Mouse (Mus musculus) gastrocnemius, postnatal 36 days (tissue): ENCODE data around the gene Umad1. TPM values are rescaled to one million over a fixed set of nuclear protein-coding genes. Genes with fewer than 3 reads are reported as not detected.

Experiments used
- DNase-seq, 2 experiments: peaks; one replicate each; pipeline ENCODE4 v3.0.0; 2022
- intact Hi-C: fragments of 180-260 bp; cut with DNase I; formaldehyde crosslinking; loops from one replicate; pipeline ENCODE4 v1.15.1; 2025
- total RNA-seq, 2 experiments: library from RNA; stranded (reverse); gene quantifications; 2 replicates each; pipeline ENCODE4 v1.2.3; 2021

Umad1 gene
- total RNA-seq, 2 experiments from 2014 or later: 9.4 to 12.0 TPM

DNA sequence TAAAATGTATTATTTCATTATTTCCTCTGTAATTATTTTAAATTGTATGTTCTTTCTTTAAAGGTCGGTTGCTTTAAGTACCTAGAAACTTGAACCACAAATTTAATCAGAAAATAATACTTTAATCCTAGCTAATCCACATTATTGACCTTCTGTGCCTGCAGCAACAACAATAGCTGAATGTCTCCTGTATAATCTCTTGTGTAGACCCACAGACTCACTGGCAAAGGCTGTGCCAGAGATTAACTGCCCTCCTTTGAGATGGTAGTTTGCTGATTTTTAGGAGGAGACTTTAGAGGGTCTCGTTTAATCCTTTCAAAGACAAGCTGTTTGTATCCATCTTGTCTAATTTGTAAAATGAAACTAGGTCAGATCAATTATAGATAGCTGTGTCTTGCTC lies 99.7 kb downstream of the Umad1 start:
- intact Hi-C loops: no loop called here
- no peak for DNase-seq

DNA sequence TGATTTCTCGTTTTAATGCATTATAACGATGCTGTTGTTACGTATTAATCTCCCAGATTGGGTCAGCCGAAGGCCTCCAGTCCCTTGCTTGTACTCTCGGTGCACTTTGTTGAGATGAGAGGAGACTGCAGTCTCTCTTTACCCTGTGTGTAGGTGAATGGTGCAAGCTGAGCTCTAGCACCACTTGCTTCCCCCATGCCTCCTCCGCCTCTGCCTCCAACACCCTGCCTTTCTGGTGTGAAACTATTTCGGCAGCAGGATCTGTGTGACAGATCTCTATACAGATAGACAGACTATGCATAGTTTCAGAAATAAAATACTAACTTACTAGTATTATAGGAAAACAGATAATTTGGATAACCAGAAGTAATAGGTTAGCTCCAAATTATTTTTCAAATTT lies 101.7 kb downstream of the Umad1 start:
- intact Hi-C loops: no loop called here
- DNase-seq: no peak

DNA sequence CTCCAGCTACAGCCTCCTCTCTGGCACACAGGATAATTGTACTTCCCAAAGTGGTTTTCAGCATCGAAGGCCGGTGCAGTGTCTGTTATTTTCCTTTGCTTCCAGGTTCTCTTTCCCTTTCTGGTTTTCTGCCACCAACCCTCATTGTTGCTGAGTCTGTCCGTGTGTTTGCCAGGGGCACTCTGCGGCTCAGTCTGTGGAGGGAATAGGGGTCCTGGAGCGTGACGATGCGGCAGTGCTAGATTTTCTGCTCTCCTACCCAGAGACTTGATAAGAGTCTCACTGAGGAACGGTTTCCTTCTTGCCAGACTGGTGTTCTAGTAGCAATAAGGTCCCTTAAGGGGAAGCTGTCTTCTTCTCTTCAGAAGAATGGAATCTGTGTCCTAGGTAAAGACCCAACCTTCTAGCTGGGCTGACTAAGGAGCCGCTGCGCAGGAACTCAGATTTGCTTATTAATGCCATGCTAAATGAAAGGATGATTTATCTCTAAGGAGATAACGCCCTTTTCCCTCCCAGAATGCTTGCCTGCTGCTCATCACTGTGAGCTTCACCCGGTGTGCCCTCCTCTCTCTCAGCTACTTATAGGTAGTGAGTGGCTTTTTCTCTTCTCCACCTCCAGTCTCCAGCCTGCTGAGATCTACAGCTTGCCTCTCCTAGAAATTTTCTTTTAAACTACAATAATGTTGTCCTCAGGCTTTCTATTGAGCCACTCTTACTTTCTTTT lies 105.1 kb downstream of the Umad1 start:
- intact Hi-C loops: no loop called here
- no peak for DNase-seq

DNA sequence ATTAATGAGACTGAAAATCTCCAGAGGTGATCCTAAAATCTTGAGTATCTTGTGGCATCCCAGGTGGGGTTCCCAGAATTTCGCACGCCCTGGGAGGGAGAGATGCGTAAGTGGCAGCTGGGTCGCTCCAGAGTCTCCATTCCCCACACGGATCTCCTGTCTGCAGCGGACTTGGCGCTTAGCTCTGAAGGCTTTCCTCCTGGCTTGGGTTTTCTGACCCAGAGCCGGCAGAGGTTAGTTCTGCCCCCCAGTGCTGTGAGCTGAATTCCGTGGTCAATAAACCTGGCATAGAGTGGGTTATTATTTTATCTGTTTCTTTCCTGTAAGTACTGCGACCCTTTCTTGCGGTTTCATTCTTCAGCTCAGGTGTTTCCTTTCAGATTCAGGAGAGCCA lies 105.7 kb downstream of the Umad1 start:
- DNase-seq: no peak
- intact Hi-C loops: no loop called here

DNA sequence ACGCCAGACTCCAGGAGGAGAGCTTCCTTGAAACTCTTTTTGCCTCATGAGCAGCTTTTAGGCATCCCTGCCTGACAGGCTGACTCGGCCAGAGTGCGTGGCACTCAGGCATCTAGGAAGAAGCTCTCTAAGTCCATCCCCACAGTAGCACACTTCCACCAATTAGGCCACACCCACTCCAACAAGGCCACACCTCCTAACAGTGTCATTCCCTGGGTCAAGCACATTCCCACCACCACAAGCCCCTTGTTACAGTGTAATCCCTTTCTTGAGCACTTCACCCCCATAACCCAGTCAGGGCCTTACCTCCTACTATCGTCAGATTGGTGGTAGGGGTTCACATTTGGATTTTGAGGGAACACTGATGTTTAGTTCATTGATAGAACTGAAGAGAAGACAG lies 108.6 kb downstream of the Umad1 start:
- intact Hi-C loops: no loop called here
- DNase-seq: no peak

DNA sequence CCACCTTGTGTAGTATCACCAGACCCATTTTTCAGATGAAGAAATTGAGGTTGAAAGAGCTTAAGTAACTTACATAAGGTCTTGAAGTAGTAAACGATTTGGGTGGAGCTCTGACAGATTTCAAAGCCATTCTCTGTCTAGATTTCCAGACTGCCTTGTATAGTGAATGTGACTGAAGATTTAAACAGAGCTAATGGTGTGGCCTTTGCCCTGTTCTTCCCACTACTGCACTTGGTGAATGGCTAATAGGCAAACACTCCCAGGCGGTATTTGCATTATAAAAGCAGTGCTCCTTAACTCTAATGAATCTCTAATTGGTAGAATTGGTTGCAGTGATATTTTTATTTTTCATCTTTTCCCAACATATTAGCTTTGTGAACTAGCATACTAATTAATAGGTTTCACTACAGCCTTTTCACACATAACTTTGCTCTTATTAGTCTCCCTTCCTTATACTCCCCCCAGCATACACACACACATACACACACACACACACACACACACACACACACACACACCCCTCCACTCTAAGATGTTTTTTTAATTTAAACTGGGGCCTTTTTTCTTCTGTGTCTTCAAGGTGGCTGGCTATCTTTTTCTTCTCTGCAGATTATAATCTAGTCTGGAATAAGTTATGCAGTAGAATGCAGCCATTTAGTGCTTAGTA lies 109.2 kb downstream of the Umad1 start:
- intact Hi-C loops: no loop called here

DNA sequence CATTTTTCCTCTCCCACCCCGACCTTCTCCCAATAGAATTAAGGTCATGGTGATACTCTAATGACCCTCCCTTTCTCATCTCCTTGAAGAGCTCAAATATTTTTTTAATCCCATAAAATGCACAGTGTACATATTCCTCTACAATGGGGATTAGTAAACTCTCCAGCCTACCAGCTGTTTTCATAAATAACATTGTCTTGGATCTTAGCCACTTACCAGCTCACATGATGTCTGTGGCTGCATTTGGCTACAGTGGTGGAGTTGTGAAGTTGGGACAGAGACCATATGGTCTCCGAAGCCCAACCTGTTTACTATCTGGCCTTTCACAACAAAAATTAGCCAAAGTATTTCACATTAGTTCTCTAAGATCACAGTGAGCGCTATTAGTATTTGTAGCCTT lies 111.5 kb downstream of the Umad1 start:
- DNase-seq: no peak
- intact Hi-C loops: no loop called here

More for the DNA sequence above, 109.2 kb downstream of the Umad1 start:
- no peak for DNase-seq

DNA sequence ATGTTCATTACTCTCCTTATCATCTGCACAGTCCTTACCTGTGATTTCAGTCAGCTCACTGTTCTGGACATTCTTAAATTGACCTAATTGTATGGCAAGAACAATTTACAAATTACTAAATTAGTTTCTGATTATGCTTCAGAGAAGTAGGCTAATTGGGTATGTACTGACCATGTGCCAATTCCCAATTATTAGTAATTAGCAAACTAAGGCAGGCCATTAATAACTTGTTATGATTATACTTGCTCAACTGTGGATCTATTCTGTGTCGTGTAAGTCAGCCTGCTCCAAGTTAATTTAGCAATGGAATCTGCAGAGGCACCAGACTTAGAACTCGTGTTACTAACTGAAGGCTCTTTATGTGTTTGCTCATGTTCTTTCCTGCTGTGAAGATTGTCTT lies 114.0 kb downstream of the Umad1 start:
- no peak for DNase-seq
- intact Hi-C loops: no loop called here

DNA sequence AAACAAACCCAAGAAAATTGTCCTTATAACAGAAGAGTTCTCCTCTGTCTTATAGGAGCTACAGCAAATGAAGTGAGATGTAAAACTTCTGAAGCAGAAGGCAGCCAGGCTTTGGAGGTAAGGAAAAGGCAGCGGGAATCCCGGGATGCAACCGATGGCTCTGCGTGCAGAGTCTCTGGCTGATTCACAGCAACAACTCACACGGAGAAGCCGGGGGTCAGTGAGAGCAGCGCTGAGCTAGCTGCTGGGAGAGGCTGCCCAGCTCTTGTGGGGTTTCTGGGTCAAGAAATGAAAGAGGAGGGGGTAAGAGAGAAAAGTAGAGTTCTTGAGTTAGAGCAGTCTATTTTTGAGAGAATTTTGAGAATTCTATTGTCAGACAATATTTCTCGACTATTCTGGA lies 114.8 kb downstream of the Umad1 start:
- intact Hi-C loops: no loop called here

DNA sequence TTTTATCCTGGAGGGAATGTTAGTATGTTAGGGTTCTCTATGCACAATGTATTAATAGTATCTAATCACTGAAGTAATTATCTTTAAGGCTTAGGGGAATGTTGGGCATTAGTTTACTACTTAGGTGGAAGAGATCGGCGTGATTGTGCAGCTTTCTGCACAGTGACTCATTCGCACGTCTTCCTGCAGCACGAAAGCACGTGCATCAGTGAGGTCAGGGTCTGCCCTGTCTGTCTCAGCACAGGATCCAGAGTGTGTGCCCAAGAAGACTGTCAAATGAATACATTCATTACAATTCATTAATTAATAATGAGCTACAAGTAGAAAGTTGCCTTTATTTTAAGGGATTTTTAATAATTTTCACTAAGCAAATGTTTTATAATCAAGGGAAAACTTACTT lies 115.2 kb downstream of the Umad1 start:
- intact Hi-C loops: no loop called here
- no peak for DNase-seq

More for the DNA sequence above, 114.8 kb downstream of the Umad1 start:
- DNase-seq: no peak

DNA sequence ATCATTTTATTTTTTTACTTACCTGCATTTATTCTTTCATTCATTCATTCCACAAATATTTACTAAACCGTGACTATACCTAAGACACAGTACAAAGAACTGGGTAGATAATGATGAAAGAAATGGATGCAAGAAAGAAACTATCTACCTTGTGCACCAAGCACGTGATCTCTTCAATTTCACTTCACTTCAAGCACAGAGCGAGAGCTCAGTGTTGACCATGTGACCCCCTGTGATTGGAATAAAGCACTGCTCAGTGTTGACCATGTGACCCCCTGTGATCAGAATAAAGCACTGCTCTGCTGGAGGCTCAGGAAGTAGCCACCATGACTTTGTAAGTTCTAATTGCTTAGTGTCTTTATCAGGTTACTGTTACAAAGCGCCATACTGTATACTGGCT lies 115.6 kb downstream of the Umad1 start:
- intact Hi-C loops: no loop called here
- no peak for DNase-seq

DNA sequence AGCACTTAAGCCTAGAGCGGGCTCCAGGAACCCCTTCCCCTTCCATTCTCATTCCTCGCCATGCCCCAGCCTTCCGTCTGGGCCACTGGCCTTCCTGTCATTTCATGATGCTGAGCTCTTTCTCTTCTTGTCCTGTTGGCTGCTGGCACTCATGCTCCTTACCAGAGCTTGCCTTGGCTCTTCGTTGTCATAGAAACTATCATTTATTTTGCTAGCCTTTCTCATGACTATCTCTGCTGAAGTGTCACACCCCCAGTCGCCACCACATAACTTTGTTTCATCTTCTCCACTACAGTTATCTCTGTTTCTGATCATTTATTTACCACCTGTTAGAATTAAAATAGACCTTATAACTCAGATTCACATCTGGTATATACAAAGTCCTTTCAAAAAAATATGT lies 117.3 kb downstream of the Umad1 start:
- intact Hi-C loops: no loop called here
- DNase-seq: no peak

DNA sequence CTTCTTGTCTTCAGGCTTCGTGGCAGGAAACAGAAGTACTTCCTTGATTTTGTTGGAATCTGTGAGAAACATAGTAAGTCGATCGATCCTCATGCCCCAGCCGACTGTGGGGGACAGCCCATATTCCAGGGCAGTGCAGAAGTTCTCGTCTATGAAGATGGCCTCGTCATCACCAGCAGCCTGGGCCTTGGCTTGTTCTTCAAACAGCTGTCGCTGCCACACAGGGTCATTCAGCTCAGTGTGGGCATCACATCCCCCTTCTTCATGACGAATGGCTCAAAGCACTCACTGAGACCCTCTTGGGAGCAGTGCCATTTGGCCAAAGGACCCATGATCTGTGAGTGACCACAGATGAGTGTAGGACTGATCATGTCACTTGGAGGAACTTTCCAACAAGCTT lies 118.6 kb downstream of the Umad1 start:
- intact Hi-C loops: no loop called here
- DNase-seq: no peak

DNA sequence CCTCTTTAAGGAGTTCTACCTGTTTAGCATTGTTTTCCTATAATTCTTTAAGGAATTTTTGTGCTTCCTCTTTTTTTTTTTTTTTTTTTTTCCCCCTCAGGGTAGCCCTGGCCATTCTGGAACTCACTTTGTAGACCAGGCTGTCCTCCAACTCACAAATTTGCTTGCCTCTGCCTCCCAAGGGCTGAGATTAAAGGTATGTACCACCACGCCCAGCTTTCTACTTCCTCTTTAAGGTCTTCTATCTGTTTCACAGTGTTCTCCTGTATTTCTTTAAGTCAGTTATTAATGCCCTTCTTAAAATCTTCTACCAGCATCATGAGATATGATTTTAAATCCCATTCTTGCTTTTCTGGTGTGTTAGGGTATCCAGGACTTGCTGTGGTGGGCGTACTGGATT lies 130.2 kb downstream of the Umad1 start:
- intact Hi-C loops: no loop called here

DNA sequence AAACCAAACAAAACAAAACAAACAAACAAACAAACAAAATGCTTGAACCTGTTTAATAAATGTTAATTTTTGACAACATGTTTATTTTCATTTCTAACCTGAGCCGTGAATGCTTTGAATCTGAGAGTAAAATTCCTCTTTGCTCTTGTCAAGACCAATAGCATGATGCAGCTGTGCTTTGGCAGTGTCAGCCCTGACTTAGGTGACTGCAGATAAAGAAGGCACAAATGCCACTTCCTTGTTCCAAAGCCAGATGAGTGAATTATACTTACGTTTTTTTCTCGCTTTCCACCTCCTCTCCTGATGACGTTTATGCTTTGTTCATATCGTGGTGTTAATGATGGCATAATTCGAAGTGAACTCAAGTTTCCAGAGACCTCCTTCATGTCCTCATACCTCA lies 131.2 kb downstream of the Umad1 start:
- intact Hi-C loops: no loop called here
- no peak for DNase-seq

More for the DNA sequence above, 130.2 kb downstream of the Umad1 start:
- DNase-seq: no peak

DNA sequence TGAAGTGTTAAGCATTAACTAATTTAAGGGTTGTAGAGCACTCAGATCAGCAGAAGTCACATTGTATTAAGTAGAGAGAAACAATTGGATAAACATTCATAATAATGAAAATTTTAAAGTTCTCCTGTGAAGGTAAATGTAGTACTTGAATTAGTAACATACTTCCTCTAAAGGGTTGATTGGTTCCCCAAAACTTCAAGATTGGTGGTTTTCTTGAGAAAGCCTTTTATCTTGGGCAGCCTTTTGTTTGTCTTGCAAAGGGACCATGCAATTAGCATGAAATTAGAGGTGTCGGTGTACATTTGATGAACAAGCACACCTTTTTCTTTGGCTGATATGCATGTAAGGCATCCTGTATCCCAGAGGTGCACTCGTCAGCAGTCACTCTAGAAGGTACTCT lies 131.8 kb downstream of the Umad1 start:
- no peak for DNase-seq
- intact Hi-C loops: no loop called here

DNA sequence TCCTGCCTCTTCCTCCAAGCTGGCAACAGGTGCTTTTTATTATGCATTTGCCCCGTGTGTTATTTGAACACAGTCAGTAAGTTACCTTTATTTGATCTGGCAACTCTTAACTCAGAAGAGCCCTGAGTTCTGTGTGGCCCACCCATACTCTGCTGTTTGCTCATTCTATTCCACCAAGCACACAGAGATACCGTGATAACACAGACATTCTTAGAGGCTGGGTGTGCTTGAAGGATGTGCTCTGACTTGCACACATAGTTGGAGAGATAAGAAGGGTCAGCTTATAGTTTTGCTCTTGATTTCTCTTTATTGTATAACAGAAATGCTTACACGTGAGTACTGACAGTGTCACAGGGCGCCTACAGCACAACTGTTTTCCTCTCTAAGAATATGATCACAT lies 133.9 kb downstream of the Umad1 start:
- intact Hi-C loops: no loop called here
- DNase-seq: no peak

DNA sequence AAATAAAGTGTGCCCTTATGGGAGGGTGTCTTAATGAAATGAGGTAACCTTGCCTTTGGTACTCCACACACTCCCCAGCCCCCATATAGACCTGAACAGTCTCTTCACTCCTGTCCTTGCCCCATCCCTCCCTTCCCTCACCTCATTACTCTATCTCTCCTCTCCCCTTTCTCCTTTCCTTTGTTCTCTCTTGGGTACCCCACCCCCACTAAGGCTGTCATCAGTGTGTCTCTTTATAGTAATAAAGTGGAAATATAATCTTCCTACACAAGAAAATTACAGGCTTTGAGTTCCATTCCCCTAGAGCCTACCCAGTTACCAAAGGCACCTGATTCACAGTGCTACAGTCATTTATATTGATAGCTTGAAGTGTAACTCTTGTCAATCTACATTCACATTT lies 135.0 kb downstream of the Umad1 start:
- intact Hi-C loops: no loop called here
- no peak for DNase-seq

DNA sequence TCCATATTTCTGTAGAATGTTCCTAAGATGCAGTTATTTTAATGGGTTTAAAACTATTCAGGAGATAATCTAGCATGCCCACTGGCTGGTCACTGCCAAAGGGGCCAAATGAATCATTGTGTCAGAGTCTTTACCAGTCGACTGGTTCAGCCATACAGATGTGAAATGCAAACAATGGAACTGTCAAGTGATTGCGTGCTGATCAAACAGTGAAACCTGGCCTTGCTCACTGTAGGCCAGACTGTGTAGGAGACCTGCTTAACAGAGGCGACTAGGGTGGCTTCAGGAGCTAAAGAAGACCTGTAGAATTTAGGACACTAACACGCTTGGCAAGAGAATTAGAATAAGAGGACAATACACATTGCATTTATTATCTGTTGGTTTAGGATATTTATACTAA lies 136.0 kb downstream of the Umad1 start:
- intact Hi-C loops: no loop called here
- no peak for DNase-seq

DNA sequence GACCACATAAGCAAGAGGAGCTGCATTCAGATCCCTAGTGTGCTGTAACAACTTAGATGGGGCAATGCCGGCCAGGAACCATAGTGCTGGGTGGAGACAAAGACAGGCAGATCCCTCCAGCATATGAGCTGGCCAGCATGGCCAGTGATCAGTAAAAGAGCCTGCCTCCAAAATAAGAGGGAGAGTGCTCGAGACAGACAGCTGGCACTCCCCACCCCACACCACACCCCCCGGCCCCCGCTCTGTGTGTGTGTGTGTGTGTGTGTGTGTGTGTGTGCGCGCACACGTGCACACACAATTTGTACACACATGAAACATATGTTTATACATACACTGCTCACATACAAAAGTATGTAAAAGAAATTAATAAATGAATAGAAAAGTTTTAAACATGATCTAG lies 138.2 kb downstream of the Umad1 start:
- intact Hi-C loops: no loop called here

DNA sequence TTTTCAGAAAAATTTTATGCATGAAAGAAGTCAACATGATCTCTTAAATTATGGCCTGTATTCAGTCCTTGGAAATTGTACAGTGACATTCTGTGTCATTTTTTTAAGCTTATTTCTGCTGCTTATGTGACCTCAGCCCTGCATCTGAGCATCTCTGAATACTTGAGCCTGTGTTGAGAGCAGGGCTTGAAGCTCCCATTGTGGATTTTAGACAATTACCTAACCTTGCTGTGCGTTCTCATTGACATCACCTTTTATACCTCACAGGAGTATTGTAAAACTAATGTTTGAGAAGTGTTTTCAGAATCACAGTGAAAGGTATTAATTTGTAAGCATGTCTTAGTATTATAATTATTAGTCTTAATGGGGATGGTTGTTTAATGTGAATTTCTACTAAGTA lies 140.6 kb downstream of the Umad1 start:
- no peak for DNase-seq

More for the DNA sequence above, 138.2 kb downstream of the Umad1 start:
- DNase-seq: no peak

DNA sequence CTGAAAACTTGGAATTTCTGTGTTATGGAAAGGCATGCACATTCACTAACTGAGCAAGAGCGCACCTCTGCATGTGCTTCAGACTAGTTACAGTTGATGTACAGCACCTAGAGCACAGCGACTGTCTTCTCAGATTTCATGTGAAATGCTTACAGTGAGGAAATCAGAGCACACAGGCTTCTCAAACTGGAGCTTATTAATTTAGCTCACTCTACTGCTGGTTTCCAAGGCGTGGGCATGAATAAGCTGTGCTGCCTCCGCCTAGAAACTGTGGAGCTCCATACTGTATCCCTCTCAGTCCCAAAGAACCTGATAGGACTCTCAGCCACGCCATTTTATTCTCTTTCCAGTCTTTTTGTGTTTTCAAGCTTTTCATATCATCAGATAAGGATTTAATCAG lies 144.0 kb downstream of the Umad1 start:
- DNase-seq: no peak
- intact Hi-C loops: no loop called here

More for the DNA sequence above, 140.6 kb downstream of the Umad1 start:
- intact Hi-C loops: no loop called here
